Mouse (Mus musculus) kidney, postnatal 0 days (tissue): ENCODE measurements around the gene Map3k20. TPM values are rescaled to one million over a fixed set of nuclear protein-coding genes. Genes with fewer than 3 reads are reported as not detected.

Experiments
- ATAC-seq: fragments of 200-750 bp; cut with Nextera tagmentation; replicated peaks from 2 replicates; pipeline ENCODE4 v1.8.0; 2017; ENCODE audit warnings: low read depth, moderate number of reproducible peaks, moderate TSS enrichment, moderate library complexity; ENCODE audit not compliant: low FRiP score
- DNase-seq: peaks from one replicate; pipeline ENCODE4 v3.0.0-alpha.2; 2016; ENCODE audit warnings: low spot score
- H3K27ac ChIP-seq: fragments of 300-500 bp; sonication (generic); 2 replicates; pipeline ENCODE4 v1.5.1; 2014; ENCODE audit warnings: mild to moderate bottlenecking
- H3K27me3 ChIP-seq: fragments of 300-500 bp; sonication (generic); 2 replicates; pipeline ENCODE4 v1.6.1; 2014; ENCODE audit warnings: low read length, mixed read lengths; ENCODE audit not compliant: insufficient read depth
- H3K36me3 ChIP-seq: fragments of 300-500 bp; sonication (generic); 2 replicates; pipeline ENCODE4 v1.6.1; 2014; ENCODE audit warnings: low read length, mixed read lengths; ENCODE audit not compliant: insufficient read depth
- H3K4me1 ChIP-seq: fragments of 300-500 bp; sonication (generic); replicated peaks from 2 replicates; pipeline ENCODE4 v1.6.1; 2014; ENCODE audit warnings: antibody characterized with exemption, low read length, mixed read lengths; ENCODE audit not compliant: insufficient read depth
- H3K4me2 ChIP-seq: fragments of 300-500 bp; sonication (generic); 2 replicates; pipeline ENCODE4 v1.6.1; 2014; ENCODE audit warnings: mild to moderate bottlenecking, low read length, moderate library complexity, mixed read lengths
- H3K4me3 ChIP-seq: fragments of 300-500 bp; sonication (generic); replicated peaks from 2 replicates; pipeline ENCODE4 v1.5.1; 2014; ENCODE audit warnings: low read depth, low read length
- H3K9ac ChIP-seq: fragments of 300-500 bp; sonication (generic); 2 replicates; pipeline ENCODE4 v1.6.1; 2014; ENCODE audit warnings: low read depth, low read length
- H3K9me3 ChIP-seq: fragments of 300-500 bp; sonication (generic); replicated peaks from 2 replicates; pipeline ENCODE4 v1.6.1; 2016; ENCODE audit warnings: low read length, inconsistent platforms, mixed read lengths
- CTCF ChIP-seq: IDR thresholded peaks from 2 replicates; pipeline ENCODE4 v1.5.1; 2016; ENCODE audit warnings: antibody characterized with exemption, low read depth, mild to moderate bottlenecking, moderate library complexity
- WGBS: fragments of 180-500 bp; shearing (Covaris S2); extraction: QIAGEN DNeasy Blood & Tissue Kit; methylation state at CpG from one replicate; pipeline ENCODE4 v1.1.7; 2014; 5-methylcytosine and 5-hydroxymethylcytosine counted together
- polyA plus RNA-seq: library from polyadenylated mRNA; unstranded; fragments of >200 nt; fragmentation: Nextera tagmentation; extraction: Ambion mirVana; gene quantifications from 2 replicates; pipeline ENCODE4 v1.2.1, GENCODE M21; 2015

Gene Map3k20
- polyA plus RNA-seq, 1 experiment from 2014 or later, result 10.1 TPM

DNA sequence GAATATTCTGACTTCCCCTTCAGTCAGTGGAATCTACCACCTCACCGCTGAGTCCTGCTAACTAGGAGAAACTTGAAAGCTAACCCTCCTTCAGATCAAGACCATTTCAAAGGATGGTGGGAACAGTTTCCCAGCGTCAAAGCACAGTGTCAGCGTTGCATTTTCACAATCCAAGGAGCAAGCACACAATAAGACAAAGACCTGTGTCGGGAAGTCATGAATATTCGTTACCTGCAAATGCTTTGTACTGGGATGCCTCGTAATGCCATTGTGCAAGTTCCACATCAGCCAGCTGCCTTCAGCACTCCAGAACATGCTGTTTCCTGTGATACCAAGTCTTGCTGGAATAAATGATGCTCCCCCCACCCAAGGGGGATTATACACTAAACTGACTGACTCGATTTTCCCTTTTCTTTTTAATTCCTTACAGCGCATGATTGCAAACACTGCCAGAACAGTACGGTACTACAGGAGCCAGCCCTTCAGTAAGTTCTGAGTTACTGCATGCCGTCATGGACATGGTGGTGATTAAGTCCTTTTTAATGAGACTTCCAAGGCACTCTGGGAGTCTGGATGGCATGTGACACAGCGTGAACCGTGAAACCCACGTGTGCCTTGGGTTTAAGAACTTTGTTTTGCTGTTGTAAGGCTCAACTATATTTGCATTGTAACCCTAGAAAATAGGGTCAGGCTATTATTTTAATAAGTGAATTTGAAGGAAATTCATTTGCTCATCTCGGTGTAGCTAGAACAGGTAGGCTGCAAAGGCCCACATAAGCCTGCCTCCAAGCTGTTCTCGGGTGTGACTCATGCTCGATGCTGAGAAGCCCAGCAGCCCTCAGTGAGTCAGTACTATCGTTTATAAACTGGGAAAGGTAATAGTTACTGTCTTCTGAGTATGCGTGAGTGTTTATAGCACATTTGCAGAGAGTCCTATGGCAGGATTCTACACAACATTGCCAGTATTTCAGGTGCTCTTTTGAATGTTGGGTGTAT is 32.6 kb upstream of the Map3k20 start:
- ATAC-seq (no peak), DNase-seq (no peak)
- Histone ChIP-seq H3K9me3 (no peaks in the 10 kb centered on the region), H3K9ac (no peak overlapping the region), H3K27ac (no peak overlapping the region), H3K36me3 (no peaks in the 10 kb centered on the region), H3K4me2 (no peak overlapping the region), H3K4me3 (no peak overlapping the region), H3K27me3 (no peaks in the 10 kb centered on the region), H3K4me1 (no peaks in the 10 kb centered on the region)
- TF ChIP-seq CTCF, result no peak
- 67% methylated on average over 18 of the region's 18 CpGs for WGBS

DNA sequence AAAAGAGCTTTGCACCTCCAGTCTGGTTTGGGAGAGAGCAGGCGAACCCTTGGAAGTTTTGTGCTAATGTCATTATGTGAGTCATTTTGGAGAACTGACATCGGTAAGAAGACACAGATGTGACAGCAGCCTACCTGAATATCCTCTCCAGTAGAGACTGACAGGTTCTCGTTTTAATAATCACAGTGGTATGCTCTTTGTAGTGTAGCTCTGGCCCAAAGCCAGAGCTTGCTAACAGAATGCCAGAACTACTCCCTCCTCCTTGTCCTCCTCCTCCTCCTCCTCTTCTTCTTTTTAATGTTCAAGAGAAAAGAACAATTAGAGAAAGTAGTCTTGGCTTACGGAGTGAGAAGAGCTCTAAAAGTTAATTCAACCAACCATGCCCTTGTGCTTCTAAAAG is 31.6 kb upstream of the Map3k20 start:
- H3K4me2 ChIP-seq, result no peak overlapping the region
- DNase-seq (no peak), ATAC-seq (no peak)
- H3K9me3 ChIP-seq, result no peaks in the 10 kb centered on the region
- no peaks in the 10 kb centered on the region for H3K4me1 ChIP-seq
- no peak overlapping the region for H3K9ac ChIP-seq
- H3K27me3 ChIP-seq, result no peaks in the 10 kb centered on the region
- no peak for TF ChIP-seq CTCF
- WGBS, result 56% methylated on average over 4 of the region's 4 CpGs
- no peak overlapping the region for H3K4me3 ChIP-seq
- no peaks in the 10 kb centered on the region for H3K36me3 ChIP-seq
- H3K27ac ChIP-seq, result no peak overlapping the region

DNA sequence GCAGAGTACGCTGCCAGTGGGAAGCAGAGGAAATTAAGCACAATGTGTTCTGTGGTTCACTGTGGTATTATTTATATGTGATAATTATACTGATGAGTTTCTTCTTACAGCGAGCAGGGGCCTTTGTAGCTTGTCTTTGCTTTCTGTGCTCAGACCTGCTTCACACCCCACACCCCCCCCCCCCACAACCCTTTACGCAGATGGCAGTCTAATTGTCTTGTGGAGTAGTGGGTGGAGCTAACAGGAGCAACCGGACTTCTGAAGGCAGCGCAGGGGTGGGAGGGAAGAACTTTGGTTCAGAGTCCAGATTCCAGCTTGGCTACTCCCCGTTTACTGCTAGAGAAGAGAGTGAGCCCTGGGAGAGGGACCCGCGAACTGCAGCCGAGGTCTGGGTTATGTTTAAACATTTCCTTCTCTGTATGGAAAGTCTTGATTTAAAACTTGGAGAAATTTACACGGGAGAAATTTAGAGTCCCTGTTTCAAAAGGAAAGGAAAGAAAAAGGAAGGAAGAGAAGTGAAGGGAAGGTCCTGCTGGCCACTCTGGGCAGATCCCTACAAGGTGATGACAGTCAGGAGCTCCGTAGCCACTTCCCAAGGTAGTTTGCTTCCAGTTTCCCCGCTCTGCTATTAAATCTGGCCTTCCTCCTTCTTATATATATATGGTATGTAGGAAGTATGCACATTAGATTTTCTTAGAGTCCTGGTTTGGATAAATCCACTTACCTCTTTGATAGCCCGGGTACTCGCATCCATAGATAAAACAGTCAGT is 30.4 kb upstream of the Map3k20 start:
- H3K27ac ChIP-seq, result no peak overlapping the region
- WGBS, result 31% methylated on average over 14 of the region's 14 CpGs
- ATAC-seq (peak; percentile 79; the same call in 1 of the 2 replicates), DNase-seq (peak; percentile 82)
- H3K36me3 ChIP-seq, result no peaks in the 10 kb centered on the region
- H3K4me2 ChIP-seq, result peak overlapping the region; percentile 40
- H3K4me3 ChIP-seq, result 0 out of 2 replicates have a peak overlapping the region, but pooled peaks have one; percentile 0
- H3K9ac ChIP-seq, result 0 out of 2 replicates have a peak overlapping the region, but pooled peaks have one; percentile 24
- no peaks in the 10 kb centered on the region for H3K27me3 ChIP-seq
- no peaks in the 10 kb centered on the region for H3K9me3 ChIP-seq
- H3K4me1 ChIP-seq, result no peaks in the 10 kb centered on the region
- TF ChIP-seq CTCF, result no peak

DNA sequence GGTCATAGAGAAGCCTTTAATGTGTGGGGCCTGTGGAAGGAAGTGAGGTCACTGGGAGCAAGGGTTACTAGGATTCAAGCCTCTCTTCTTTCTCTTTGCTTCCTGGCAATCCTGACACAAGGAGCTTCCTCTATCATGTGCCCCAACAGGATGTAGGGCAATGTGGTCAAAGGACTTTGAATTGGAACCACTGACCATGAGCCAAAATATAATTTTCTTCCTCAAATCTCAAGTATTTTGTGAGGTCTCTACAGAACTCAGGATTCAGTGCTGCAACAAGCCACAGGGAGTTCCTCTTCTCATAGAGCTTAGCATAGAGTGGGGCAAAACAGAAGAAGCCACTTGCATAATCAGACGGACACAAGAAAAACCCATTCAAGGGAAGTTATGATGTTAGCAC is 24.7 kb upstream of the Map3k20 start:
- no peak overlapping the region for H3K4me2 ChIP-seq
- no peak overlapping the region for H3K27ac ChIP-seq
- TF ChIP-seq CTCF, result no peak
- no peak overlapping the region for H3K4me3 ChIP-seq
- DNase-seq (no peak), ATAC-seq (no peak)
- no peak overlapping the region for H3K9ac ChIP-seq
- H3K36me3 ChIP-seq, result no peaks in the 10 kb centered on the region
- no peaks in the 10 kb centered on the region for H3K4me1 ChIP-seq
- WGBS, result 86% methylated on average over 1 of the region's 1 CpGs
- no peaks in the 10 kb centered on the region for H3K27me3 ChIP-seq
- no peaks in the 10 kb centered on the region for H3K9me3 ChIP-seq

DNA sequence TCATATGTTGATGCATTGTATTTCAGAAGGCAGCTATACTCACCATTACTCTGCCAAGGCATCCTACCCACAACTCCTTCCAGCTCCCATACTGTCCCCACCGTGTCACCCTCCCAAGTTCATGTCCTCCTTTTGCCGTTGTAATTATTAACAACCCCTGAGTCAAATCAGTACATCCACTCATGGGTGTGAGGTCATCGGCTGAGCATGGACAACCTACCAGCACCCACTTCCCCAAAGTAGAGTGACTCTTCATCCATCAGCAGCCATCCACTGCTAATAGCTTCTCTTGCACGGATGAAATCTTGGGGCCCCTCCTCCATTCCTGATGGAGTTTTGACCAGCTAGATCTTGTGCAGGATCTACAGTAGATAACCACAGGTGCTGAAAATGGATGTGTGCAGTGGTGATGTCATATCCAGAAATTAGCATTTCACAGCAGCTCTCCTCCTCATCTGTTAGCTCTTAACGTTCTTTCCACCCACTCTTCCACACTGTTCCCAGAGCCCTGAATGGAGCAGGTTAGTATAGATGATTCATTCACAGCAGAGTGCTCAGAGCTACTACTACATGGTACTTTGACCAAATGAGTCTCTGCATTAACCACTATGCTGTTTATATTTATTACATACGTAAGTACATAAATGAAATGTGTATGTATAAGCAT is 22.5 kb upstream of the Map3k20 start:
- Histone ChIP-seq H3K4me3 (no peak overlapping the region), H3K27ac (no peak overlapping the region), H3K9ac (no peak overlapping the region), H3K9me3 (no peaks in the 10 kb centered on the region), H3K4me2 (no peak overlapping the region), H3K4me1 (no peaks in the 10 kb centered on the region), H3K36me3 (no peaks in the 10 kb centered on the region), H3K27me3 (no peaks in the 10 kb centered on the region)
- DNase-seq (no peak), ATAC-seq (no peak)
- 78% methylated on average over 6 of the region's 6 CpGs for WGBS
- TF ChIP-seq CTCF, result no peak

DNA sequence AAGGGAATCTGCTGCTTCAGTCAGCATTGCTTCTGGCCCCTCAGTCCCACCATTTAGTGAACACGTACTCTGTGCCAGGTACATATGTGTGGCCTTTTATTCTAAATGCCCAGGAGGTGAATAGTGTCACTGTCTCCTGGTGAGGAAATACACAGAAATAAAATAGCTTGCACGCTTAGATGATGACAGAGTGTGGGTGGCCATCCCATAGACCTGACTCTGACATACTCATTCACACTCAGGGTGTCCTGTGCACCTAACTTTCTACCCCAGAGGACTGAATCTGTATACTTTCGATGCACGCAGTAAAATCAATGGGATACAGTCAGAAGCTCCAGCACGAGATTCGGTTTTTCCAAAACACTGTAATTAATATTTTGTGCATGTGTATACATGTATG is 18.0 kb upstream of the Map3k20 start:
- Histone ChIP-seq H3K9me3 (no peaks in the 10 kb centered on the region), H3K4me3 (no peak overlapping the region), H3K9ac (no peak overlapping the region), H3K27me3 (no peaks in the 10 kb centered on the region), H3K27ac (no peak overlapping the region), H3K4me2 (no peak overlapping the region), H3K36me3 (no peaks in the 10 kb centered on the region), H3K4me1 (no peaks in the 10 kb centered on the region)
- TF ChIP-seq CTCF, result no peak
- 81% methylated on average over 6 of the region's 6 CpGs for WGBS
- ATAC-seq (no peak), DNase-seq (no peak)
